Mouse (Mus musculus) layer of hippocampus, postnatal 14 days (tissue): ENCODE results near the gene Arhgap11a. TPM values are rescaled to one million over a fixed set of nuclear protein-coding genes. Genes with fewer than 3 reads are reported as not detected.

Experiments used
- DNase-seq, 2 experiments: peaks; one replicate each; pipeline ENCODE4 v3.0.0; 2021 to 2022; ENCODE audit warnings: low spot score in 2 of 2, mixed read lengths in 1 of 2
- total RNA-seq, 2 experiments: library from RNA; stranded (reverse); gene quantifications; 2 replicates each; pipeline ENCODE4 v1.2.3; 2021

Gene Arhgap11a
- total RNA-seq, 2 experiments from 2014 or later, result 3.6 to 3.7 TPM

DNA sequence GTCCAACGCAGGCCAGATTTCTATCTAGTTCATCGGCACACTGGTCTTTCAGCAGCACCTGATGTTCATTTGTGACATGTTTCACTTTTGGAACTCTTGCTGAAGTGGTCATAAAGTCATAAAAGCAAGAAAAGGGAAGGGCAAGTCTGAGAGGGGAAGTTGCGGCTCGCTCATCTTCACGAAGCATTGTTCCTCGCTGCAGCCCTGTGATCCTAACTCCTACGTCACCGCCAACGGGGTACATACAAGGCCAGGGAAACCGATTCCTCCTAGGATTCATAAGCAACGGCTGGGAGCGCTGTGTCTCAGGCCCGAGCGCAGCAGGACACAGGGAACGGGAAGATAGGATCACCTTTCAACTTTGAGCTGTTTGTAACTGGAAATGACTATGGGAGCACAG, 28.3 kb downstream of the Arhgap11a start:
- DNase-seq, result no peak

DNA sequence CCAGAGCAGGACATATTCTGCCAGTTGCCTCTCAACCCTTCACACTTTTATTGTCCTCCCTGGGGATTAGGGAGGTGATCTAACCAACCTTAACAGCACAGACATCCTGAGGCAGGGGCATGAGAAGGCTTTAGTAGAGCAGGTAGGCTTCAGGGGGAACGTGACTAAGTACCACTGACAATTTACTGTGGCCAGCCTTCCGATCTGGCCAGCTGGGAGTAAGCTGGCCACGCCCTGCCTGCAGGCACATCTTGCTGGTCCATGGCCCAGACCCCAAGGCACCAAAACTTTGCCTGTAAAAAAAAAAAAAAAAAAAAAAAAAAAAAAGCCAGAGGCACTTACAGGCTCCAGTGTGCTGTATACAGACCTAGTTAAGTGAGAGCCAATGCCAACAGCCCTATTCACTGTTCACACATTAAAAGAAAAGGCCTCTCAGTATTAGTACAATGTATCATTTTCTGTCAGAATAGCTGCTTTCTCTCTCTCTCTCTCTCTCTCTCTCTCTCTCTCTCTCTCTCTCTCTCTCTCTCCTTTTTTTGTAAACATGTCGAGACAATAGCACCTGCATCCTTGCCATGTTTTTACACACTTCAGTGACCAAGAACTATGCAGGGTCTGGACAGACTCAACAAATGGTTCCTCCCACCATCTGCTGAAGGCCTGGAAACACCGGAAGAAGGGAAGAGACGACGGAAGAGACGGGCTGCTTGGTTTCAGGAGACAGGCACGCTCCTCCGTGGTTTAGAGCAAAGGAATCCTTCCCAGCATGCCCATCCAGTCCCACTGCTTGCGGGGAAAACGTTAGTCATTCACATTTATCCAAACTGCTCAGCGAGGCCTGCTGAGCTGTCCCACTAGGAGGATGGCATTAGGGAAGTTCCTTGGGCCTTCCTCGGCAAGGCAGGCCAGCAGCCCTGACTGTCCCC, 30.5 kb downstream of the Arhgap11a start:
- DNase-seq, result no peak

DNA sequence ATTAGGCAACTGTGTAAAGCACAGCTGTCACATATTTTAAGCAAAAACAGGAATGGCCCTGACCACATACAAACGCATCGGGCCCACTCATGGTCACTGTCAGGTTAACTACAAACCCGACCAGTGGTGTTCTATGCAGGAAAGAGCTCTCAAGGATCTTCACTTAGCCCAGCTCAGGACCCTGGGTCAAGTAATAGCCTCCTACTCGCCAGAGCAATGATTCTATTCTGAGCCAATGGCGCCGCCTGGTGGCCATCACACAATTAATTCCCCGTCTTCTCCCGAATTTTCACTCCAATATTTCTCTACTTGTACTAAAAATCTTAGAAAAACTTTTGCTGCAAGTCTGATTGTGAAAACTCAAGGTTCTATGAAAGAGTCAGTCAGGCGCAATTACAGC, 40.8 kb downstream of the Arhgap11a start:
- DNase-seq, result peak; percentile 63 to 65

DNA sequence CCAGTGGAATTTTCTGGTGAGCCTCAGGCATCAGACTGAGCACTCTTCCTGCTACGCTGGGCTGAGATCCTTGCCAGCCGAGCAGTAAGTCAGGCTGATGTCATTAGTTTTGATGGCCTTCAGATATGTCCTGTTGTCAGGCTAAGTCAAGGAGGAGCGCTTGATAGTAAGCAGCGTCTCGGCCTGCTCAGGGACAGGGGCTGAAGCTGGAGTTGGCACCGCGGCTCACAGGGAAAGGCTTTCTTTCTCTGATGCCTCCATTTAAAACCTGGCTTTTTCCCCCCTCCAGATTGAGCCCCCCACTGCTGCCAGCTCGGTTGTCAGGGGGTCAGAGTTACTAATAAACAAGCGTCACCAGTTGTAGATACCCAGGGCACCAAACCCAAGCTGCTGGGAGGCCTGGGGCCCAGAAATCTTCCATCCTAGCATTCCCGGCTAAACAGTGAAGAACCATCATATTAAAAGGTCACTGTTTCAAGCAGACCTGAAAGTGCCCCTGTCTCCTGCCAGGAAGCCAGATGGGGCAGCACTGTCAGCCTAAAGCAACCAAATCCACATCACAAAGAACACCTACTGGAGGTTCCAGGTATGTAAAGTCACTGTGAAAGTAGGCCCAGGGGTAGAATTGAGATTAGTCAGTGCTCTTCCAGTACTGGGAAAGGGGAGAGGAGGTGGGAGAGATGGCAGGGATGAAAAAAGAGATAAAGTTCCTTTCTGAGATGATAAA, 41.4 kb downstream of the Arhgap11a start:
- DNase-seq, result no peak

DNA sequence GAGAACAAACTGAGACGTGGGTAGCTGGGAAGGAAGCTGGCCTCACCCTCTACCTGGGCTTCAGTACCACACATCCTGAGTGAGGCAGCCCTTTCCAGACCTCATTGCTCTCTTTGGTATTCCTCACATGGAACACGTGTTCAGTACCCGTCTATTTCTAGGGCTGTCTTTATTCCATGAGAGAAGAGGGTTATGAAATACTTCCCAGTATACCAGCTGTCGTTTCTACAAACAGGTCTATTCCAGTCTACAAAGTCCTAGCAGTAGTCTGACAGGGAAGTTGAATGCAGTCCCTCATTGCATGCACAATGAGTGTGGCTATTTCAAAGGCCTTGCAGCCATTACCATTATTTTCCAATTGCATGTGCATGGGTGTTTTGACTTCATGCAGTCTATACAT, 42.7 kb downstream of the Arhgap11a start:
- DNase-seq, result no peak

DNA sequence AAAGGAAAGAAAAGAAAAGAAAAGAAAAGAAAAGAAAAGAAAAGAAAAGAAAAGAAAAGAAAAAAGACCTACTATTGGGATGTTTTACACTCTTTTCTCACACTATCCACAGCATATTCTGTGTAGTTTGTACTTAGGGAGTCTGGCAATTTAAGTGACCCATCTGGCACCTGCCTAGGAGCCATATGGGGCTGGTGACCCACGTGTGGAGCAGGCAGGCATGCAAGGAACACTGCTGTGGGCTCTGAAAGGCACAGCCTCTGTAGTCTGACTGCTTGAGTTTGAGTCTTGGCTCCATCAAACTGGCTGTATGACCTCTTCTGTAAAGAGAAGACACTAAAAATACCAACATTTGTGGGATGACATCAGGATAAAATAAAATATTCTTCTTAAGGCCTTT, 44.7 kb downstream of the Arhgap11a start:
- DNase-seq, result no peak

DNA sequence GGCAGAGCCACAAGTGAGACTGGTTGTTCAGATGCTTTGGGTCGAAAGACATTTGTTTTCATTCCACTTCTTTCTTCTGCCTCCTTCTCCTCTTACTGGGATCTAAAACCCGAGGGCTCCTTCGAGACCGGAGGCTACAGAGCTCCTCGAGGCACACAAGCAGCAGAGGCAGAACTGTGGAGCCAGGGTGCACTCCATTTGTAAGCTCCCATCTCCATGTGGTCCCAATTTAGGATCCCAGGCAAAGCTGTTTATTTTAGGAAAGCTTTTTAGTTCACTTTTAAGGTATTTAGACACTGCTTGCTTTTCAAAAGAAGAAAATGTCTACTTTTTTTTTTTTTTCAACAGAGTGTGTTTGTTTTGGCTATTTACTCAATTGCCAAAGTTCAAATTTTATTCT, 47.6 kb downstream of the Arhgap11a start:
- DNase-seq, result no peak

DNA sequence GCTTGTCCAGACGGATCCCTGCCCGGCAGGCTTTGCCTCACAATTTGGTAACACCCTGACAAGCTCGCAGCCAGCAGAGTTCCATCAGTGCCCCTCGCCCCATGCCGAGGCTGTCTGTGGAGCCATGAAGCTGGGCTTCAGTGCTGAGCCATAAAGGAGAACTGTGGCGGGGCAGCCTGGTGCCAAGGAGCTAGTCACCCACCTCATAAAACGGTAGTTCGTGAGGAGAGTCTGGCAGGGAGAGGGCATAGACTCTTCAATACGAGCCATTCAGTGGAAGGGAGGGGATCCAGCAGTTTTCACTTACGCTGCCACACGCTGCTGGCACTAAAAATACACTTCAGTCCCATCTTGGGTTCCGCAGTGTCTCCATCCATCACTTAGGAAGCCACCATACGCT, 49.9 kb downstream of the Arhgap11a start:
- no peak for DNase-seq

DNA sequence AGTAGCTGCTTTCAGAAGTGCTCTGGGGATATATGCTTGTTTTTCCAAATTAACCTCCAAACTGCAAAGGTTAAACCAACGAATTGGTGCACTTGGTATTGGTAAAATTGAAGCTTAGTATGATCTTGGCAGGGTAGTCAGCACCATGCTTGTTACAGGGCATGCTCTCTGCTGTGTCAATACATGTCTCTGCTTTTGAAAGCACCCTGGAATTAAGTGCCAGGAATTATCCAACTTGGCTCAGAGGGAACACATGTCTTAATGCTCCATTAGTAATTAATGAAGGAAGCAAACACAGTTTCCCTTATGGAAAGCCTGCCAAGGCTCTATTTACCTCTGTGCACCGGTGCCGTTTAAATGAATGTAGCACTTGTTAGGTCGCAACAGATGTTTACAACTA, 53.3 kb downstream of the Arhgap11a start:
- no peak for DNase-seq

DNA sequence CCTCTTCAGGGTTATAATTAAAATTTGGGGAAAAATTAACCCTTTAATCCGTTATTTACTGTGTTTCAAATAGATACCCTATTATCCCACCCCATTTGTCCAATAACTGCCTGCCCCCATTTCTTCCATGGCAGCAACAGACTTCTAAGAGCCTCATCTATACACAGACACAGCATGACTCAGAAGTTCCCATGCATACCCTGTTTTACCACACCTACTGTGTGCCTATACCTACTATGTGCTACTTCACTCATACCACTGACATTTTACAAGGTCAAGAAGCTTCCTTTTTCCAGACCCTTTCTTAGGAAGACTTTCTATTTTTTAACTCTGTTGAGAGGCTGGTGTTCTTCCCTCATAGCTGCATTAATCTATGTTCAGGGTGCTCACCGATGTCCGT, 54.9 kb downstream of the Arhgap11a start:
- no peak for DNase-seq

DNA sequence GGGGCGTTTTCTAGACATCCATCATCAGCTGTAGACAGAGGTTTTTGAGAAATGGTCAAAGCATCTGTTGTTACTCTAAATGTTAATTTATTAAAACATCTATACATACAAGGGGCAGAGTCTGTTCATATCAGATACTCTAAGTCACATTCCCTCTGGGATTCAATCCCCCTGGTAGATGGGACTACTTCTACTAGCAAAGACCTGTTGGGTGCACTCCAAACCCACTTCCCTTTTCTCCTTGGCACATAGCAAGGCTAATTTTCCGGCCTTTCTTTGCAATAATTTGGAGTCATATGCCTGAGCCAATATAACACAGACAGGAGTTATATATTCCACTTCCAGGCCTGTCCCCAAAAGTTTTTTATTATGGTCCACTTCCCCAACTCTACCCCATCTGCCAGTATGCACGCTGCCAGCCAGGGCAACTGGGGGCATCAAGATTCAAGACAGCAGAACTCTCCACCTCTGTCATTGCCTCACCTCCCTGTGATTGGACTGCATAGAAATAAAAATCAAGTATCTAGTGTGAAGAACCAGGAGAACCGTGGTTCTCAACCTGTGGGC, 59.6 kb downstream of the Arhgap11a start:
- no peak for DNase-seq

DNA sequence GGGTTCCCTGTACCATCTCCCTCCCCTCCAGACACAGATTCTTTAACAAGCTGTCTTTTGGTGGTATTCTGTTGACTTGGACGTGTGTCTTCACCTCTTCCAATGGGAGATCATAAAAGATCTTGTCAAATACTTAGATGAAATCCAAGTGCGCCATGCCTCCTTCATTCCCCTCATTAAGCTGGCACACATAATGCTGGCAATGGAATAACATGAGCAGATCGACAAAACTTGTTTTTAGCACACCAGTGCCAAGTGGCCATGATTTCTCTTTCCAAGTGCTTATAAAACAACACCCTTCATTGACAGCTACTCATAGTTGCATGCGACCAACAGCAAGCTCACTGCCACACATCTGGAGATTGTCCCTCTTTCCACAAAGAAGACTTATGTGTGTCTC, 60.6 kb downstream of the Arhgap11a start:
- no peak for DNase-seq

DNA sequence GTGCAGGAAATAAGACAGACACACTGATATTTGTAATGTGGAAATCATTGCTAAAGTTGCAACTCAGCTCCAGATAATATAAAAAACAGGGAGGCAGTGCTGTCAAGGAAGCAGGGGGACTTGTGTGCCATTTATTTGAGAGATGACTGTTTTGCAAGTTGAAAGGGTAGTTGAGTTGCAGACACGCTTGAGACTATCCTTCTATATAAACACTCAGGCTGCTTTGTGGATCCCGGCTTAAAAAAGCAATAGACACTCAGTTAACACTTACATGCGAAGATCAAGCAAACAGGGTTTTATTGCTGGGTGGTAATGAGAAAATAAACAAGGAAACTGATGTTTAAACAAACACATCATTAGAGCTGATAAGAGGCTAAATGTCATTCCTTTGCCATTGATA, 63.6 kb downstream of the Arhgap11a start:
- no peak for DNase-seq

DNA sequence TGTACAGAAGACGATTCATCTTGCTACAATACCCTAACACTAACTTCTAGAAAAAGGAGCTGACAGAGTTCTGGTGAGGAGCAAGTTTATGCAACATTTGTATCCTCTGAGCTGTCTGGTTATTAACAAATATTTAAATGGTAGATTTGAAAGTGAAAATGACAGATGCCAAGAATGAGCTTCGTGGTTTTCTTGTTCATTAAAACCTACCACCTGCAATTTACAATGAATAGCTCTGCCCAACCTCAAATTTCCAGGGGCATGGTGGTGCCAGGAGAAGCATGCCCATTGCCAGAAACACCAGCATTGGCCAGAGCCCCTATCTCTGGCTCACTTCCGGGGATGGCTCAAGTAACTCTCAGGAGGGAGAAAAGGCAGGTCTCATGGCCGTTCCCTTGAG, 66.9 kb downstream of the Arhgap11a start:
- no peak for DNase-seq

Other genes with a start within 250 kb of the Arhgap11a start
- gene Grem1, start 90.0 kb downstream of the Arhgap11a start, total RNA-seq, result 1 to 10 TPM; 3.4 to 3.6 TPM
- gene Scg5, start 19.5 kb downstream of the Arhgap11a start, total RNA-seq, result 100 to 1,000 TPM; 348 to 364 TPM
- 10 to 100 TPM; 13.8 to 14.3 TPM for gene Gjd2, start 165.0 kb upstream of the Arhgap11a start, total RNA-seq
- not detected for gene Actc1, start 204.9 kb upstream of the Arhgap11a start, total RNA-seq